Mouse (Mus musculus) heart, embryonic 10.5 days (tissue): Measurements from ENCODE around the gene Derl2. TPM values are rescaled to one million over a fixed set of nuclear protein-coding genes. Genes with fewer than 3 reads are reported as not detected.

ENCODE experiments used
- DNase-seq: peaks from one replicate; pipeline ENCODE4 v3.0.0-alpha.2; 2017; ENCODE audit warnings: low spot score
- H3K27ac ChIP-seq: fragments of 300-500 bp; sonication (generic); 2 replicates; pipeline ENCODE4 v1.5.1; 2016; ENCODE audit warnings: mild to moderate bottlenecking
- H3K27me3 ChIP-seq: fragments of 300-500 bp; sonication (generic); 2 replicates; pipeline ENCODE4 v1.6.1; 2016; ENCODE audit warnings: mild to moderate bottlenecking; ENCODE audit not compliant: poor library complexity, insufficient read depth, severe bottlenecking
- H3K36me3 ChIP-seq: fragments of 300-500 bp; sonication (generic); 2 replicates; pipeline ENCODE4 v1.6.1; 2016; ENCODE audit warnings: mild to moderate bottlenecking, moderate library complexity
- H3K4me1 ChIP-seq: fragments of 300-500 bp; sonication (generic); 2 replicates; pipeline ENCODE4 v1.6.1; 2016; ENCODE audit warnings: mild to moderate bottlenecking
- H3K4me3 ChIP-seq: fragments of 300-500 bp; sonication (generic); 2 replicates; pipeline ENCODE4 v1.5.1; 2016; ENCODE audit warnings: mild to moderate bottlenecking, moderate library complexity
- H3K9me3 ChIP-seq: fragments of 300-500 bp; sonication (generic); 2 replicates; pipeline ENCODE4 v1.6.1; 2016; ENCODE audit warnings: mild to moderate bottlenecking, moderate library complexity
- WGBS: fragments of 180-500 bp; shearing (Covaris S2); methylation state at CpG from one replicate; pipeline ENCODE4 v1.1.7; 2016; 5-methylcytosine and 5-hydroxymethylcytosine counted together
- polyA plus RNA-seq: library from polyadenylated mRNA; unstranded; fragments of >200 nt; fragmentation: Nextera tagmentation; extraction: Ambion mirVana; gene quantifications from 2 replicates; pipeline ENCODE4 v1.2.1, GENCODE M21; 2016

Gene Derl2
- polyA plus RNA-seq, 1 experiment from 2014 or later: 41.1 TPM

GRCm38 (mm10) chr11:71008321-71008720 is 11.3 kb downstream of the Derl2 start:
- DNase-seq: no peak
- Histone ChIP-seq H3K27ac (no peak overlapping the region), H3K36me3 (peaks cover 51% of the 10 kb centered on the region), H3K4me3 (no peak overlapping the region), H3K4me1 (peaks cover 1% of the 10 kb centered on the region), H3K9me3 (no peaks in the 10 kb centered on the region), H3K27me3 (no peaks in the 10 kb centered on the region)
- WGBS: 84% methylated on average over 3 of the region's 3 CpGs

GRCm38 (mm10) chr11:71007831-71008230 is 11.8 kb downstream of the Derl2 start:
- Histone ChIP-seq H3K27ac (no peak overlapping the region), H3K36me3 (peaks cover 50% of the 10 kb centered on the region)
- DNase-seq: no peak

GRCm38 (mm10) chr11:71007026-71007425 is 12.6 kb downstream of the Derl2 start:
- DNase-seq: no peak
- Histone ChIP-seq H3K36me3 (peaks cover 41% of the 10 kb centered on the region), H3K4me1 (peaks cover 14% of the 10 kb centered on the region), H3K27me3 (no peaks in the 10 kb centered on the region), H3K9me3 (no peaks in the 10 kb centered on the region), H3K27ac (no peak overlapping the region), H3K4me3 (no peak overlapping the region)
- 90% methylated on average over 6 of the region's 6 CpGs for WGBS

More at GRCm38 (mm10) chr11:71007831-71008230, 11.8 kb downstream of the Derl2 start:
- Histone ChIP-seq H3K4me3 (no peak overlapping the region), H3K4me1 (peaks cover 6% of the 10 kb centered on the region), H3K9me3 (no peaks in the 10 kb centered on the region), H3K27me3 (no peaks in the 10 kb centered on the region)
- 75% methylated on average over 7 of the region's 7 CpGs for WGBS

GRCm38 (mm10) chr11:71005046-71005445 is 14.6 kb downstream of the Derl2 start:
- 53% methylated on average over 5 of the region's 5 CpGs for WGBS
- H3K4me1 ChIP-seq: peaks cover 15% of the 10 kb centered on the region
- DNase-seq: no peak
- no peaks in the 10 kb centered on the region for H3K27me3 ChIP-seq
- H3K36me3 ChIP-seq: peaks cover 32% of the 10 kb centered on the region
- H3K27ac ChIP-seq: peak overlapping the region; percentile 82
- no peaks in the 10 kb centered on the region for H3K9me3 ChIP-seq
- H3K4me3 ChIP-seq: peak overlapping the region; percentile 86

GRCm38 (mm10) chr11:71004316-71004773 is 15.3 kb downstream of the Derl2 start, which contains the start of gene Dhx33:
Gene Dhx33, minus strand, starts transcription at chr11:71004437.
- Histone ChIP-seq H3K36me3 (peaks cover 32% of the 10 kb centered on the region), H3K4me1 (peaks cover 15% of the 10 kb centered on the region), H3K9me3 (no peaks in the 10 kb centered on the region), H3K4me3 (peak within 1 kb of the TSS; percentile 86), H3K27me3 (no peaks in the 10 kb centered on the region), H3K27ac (peak within 1 kb of the TSS; percentile 82)
- peak; percentile 99 for DNase-seq
- WGBS: under 1% methylated on average over 35 of the region's 35 CpGs

- no peaks in the 10 kb centered on the region for H3K27me3 ChIP-seq
- peak overlapping the region; percentile 82 for H3K27ac ChIP-seq
- WGBS: under 1% methylated on average over 49 of the region's 49 CpGs
- H3K4me3 ChIP-seq: peak overlapping the region; percentile 86
- H3K36me3 ChIP-seq: peaks cover 32% of the 10 kb centered on the region
- peaks cover 15% of the 10 kb centered on the region for H3K4me1 ChIP-seq
- no peak for DNase-seq
- no peaks in the 10 kb centered on the region for H3K9me3 ChIP-seq
These were observed 15.9 kb downstream of the Derl2 start for GRCm38 (mm10) chr11:71003611-71004315.

- Histone ChIP-seq H3K4me1 (peaks cover 15% of the 10 kb centered on the region), H3K27ac (no peak overlapping the region), H3K27me3 (no peaks in the 10 kb centered on the region), H3K4me3 (no peak overlapping the region), H3K9me3 (no peaks in the 10 kb centered on the region), H3K36me3 (peaks cover 45% of the 10 kb centered on the region)
- DNase-seq: no peak
- 85% methylated on average over 4 of the region's 4 CpGs for WGBS
These were observed 18.5 kb downstream of the Derl2 start for GRCm38 (mm10) chr11:71001167-71001566.

- Histone ChIP-seq H3K4me3 (peak within 1 kb of the TSS; percentile 98), H3K4me1 (peaks cover 12% of the 10 kb centered on the region; the same call in 1 of the 2 replicates), H3K9me3 (no peaks in the 10 kb centered on the region), H3K36me3 (peaks cover 72% of the 10 kb centered on the region), H3K27me3 (no peaks in the 10 kb centered on the region), H3K27ac (peak within 1 kb of the TSS; percentile 96)
- WGBS: under 1% methylated on average over 64 of the region's 64 CpGs
- DNase-seq: peak; percentile 95
These were observed 36.9 kb downstream of the Derl2 start, which contains the start of gene C1qbp for GRCm38 (mm10) chr11:70982557-70983228. Gene C1qbp, minus strand, starts transcription at chr11:70983026.

GRCm38 (mm10) chr11:70982030-70982429 is 37.6 kb downstream of the Derl2 start:
- no peaks in the 10 kb centered on the region for H3K9me3 ChIP-seq
- peaks cover 12% of the 10 kb centered on the region; the same call in 1 of the 2 replicates for H3K4me1 ChIP-seq
- DNase-seq: no peak
- H3K27me3 ChIP-seq: no peaks in the 10 kb centered on the region
- WGBS: 8% methylated on average over 12 of the region's 12 CpGs
- peak overlapping the region; percentile 96 for H3K27ac ChIP-seq
- H3K4me3 ChIP-seq: peak overlapping the region; percentile 98
- H3K36me3 ChIP-seq: peaks cover 72% of the 10 kb centered on the region

GRCm38 (mm10) chr11:70980751-70981510 is 38.7 kb downstream of the Derl2 start:
- no peak for DNase-seq
- WGBS: 87% methylated on average over 14 of the region's 14 CpGs
- H3K27me3 ChIP-seq: no peaks in the 10 kb centered on the region
- H3K9me3 ChIP-seq: no peaks in the 10 kb centered on the region
- peaks cover 72% of the 10 kb centered on the region for H3K36me3 ChIP-seq
- H3K4me1 ChIP-seq: peaks cover 12% of the 10 kb centered on the region; the same call in 1 of the 2 replicates
- peak overlapping the region; percentile 98 for H3K4me3 ChIP-seq
- no peak overlapping the region for H3K27ac ChIP-seq

GRCm38 (mm10) chr11:70980232-70980631 is 39.4 kb downstream of the Derl2 start:
- H3K9me3 ChIP-seq: no peaks in the 10 kb centered on the region
- no peak overlapping the region for H3K27ac ChIP-seq
- H3K36me3 ChIP-seq: peaks cover 72% of the 10 kb centered on the region
- peaks cover 12% of the 10 kb centered on the region; the same call in 1 of the 2 replicates for H3K4me1 ChIP-seq
- no peaks in the 10 kb centered on the region for H3K27me3 ChIP-seq
- DNase-seq: no peak
- H3K4me3 ChIP-seq: no peak overlapping the region
- 88% methylated on average over 6 of the region's 6 CpGs for WGBS

GRCm38 (mm10) chr11:70977293-70977692 is 42.3 kb downstream of the Derl2 start:
- DNase-seq: no peak
- Histone ChIP-seq H3K4me1 (peaks cover 12% of the 10 kb centered on the region; the same call in 1 of the 2 replicates), H3K4me3 (no peak overlapping the region), H3K36me3 (peaks cover 88% of the 10 kb centered on the region), H3K27me3 (no peaks in the 10 kb centered on the region), H3K9me3 (no peaks in the 10 kb centered on the region), H3K27ac (no peak overlapping the region)
- WGBS: 86% methylated on average over 6 of the region's 6 CpGs
